Mouse (Mus musculus) MEL (cell line): Measurements from ENCODE around the gene Cdk2ap1. TPM values are rescaled to one million over a fixed set of nuclear protein-coding genes. Genes with fewer than 3 reads are reported as not detected.

Experiments
- DNase-seq: peaks from one replicate; pipeline ENCODE4 v3.0.0; 2011; ENCODE audit warnings: low read depth, low spot score
- H3K27ac ChIP-seq: 2 replicates; pipeline ENCODE4 v1.5.1; 2012; ENCODE audit warnings: low read depth, mild to moderate bottlenecking, control low read depth, low read length, moderate library complexity; ENCODE audit not compliant: control insufficient read depth
- H3K27me3 ChIP-seq, 2 experiments: fragments of 150-350 bp in 1 of 2; sonication (generic) in 1 of 2; 2 replicates each; pipeline ENCODE4 v1.6.1; 2012; ENCODE audit warnings: low read length in 2 of 2, mild to moderate bottlenecking in 2 of 2, improper control_type of control experiment in 1 of 2, moderate library complexity in 1 of 2; ENCODE audit not compliant: insufficient read depth in 2 of 2, control insufficient read depth in 1 of 2
- H3K36me3 ChIP-seq, 2 experiments: 2 replicates each; pipeline ENCODE4 v1.6.1; 2012 to 2014; ENCODE audit warnings: low read length in 2 of 2, improper control_type of control experiment in 1 of 2, inconsistent platforms in 1 of 2, mild to moderate bottlenecking in 1 of 2; ENCODE audit not compliant: insufficient read depth in 2 of 2, control insufficient read depth in 1 of 2
- H3K4me1 ChIP-seq, 2 experiments: fragments of 150-350 bp in 1 of 2; sonication (generic) in 1 of 2; 2 replicates each; pipeline ENCODE4 v1.6.1; 2012; ENCODE audit warnings: low read length in 2 of 2, improper control_type of control experiment in 1 of 2, mild to moderate bottlenecking in 1 of 2; ENCODE audit not compliant: insufficient read depth in 2 of 2, control insufficient read depth in 1 of 2
- H3K4me3 ChIP-seq, 2 experiments: fragments of 150-350 bp in 1 of 2; sonication (generic) in 1 of 2; 2 replicates each; pipeline ENCODE4 v1.5.1; 2012; ENCODE audit warnings: low read depth in 2 of 2, low read length in 2 of 2, mild to moderate bottlenecking in 2 of 2, moderate library complexity in 2 of 2, control low read depth in 1 of 2, improper control_type of control experiment in 1 of 2; ENCODE audit not compliant: control insufficient read depth in 1 of 2, insufficient read depth in 1 of 2
- H3K79me2 ChIP-seq: 2 replicates; pipeline ENCODE4 v1.6.1; 2012; ENCODE audit warnings: mild to moderate bottlenecking, low read length, moderate library complexity; ENCODE audit not compliant: control insufficient read depth, poor library complexity, insufficient read depth
- H3K9ac ChIP-seq: 2 replicates; pipeline ENCODE4 v1.6.1; 2012; ENCODE audit warnings: low read depth, mild to moderate bottlenecking, control low read depth, low read length, moderate library complexity; ENCODE audit not compliant: control insufficient read depth, poor library complexity, severe bottlenecking
- H3K9me3 ChIP-seq: fragments of 150-350 bp; sonication (generic); replicated peaks from 2 replicates; pipeline ENCODE4 v1.6.1; 2012; ENCODE audit warnings: mild to moderate bottlenecking, low read length, improper control_type of control experiment, moderate library complexity; ENCODE audit not compliant: insufficient read depth
- CHD1 ChIP-seq: IDR thresholded peaks from 2 replicates; pipeline ENCODE4 v1.6.1; 2012; ENCODE audit warnings: low read depth, mild to moderate bottlenecking, inconsistent platforms, low read length, improper control_type of control experiment
- CHD2 ChIP-seq: IDR thresholded peaks from 2 replicates; pipeline ENCODE4 v1.6.1; 2011; ENCODE audit warnings: low read length, improper control_type of control experiment
- CTCF ChIP-seq, 3 experiments: IDR thresholded peaks in 2 of 3; conservative IDR thresholded peaks in 1 of 3; 2 replicates each; pipeline ENCODE4 v1.5.1; 2011 to 2012; ENCODE audit warnings: low read length in 3 of 3, low read depth in 2 of 3, mild to moderate bottlenecking in 2 of 3, improper control_type of control experiment in 1 of 3, inconsistent platforms in 1 of 3, mixed read lengths in 1 of 3, moderate library complexity in 1 of 3; ENCODE audit not compliant: control insufficient read depth in 1 of 3, insufficient read depth in 1 of 3, poor library complexity in 1 of 3, severe bottlenecking in 1 of 3
- EP300 ChIP-seq, 2 experiments: IDR thresholded peaks; 2 replicates each; pipeline ENCODE4 v1.6.1; 2011; ENCODE audit warnings: improper control_type of control experiment in 2 of 2, low read length in 2 of 2, low read depth in 1 of 2, mild to moderate bottlenecking in 1 of 2
- GABPA ChIP-seq: IDR thresholded peaks from 2 replicates; pipeline ENCODE4 v1.6.1; 2012; ENCODE audit warnings: low read depth, mild to moderate bottlenecking, inconsistent platforms, low read length, improper control_type of control experiment, moderate library complexity
- HCFC1 ChIP-seq: IDR thresholded peaks from 2 replicates; pipeline ENCODE4 v1.6.1; 2012; ENCODE audit warnings: low read depth, mild to moderate bottlenecking, inconsistent platforms, low read length, improper control_type of control experiment, moderate library complexity
- JUND ChIP-seq: IDR thresholded peaks from 2 replicates; pipeline ENCODE4 v1.6.1; 2011; ENCODE audit warnings: low read depth, mild to moderate bottlenecking, improper control_type of control experiment, low read length
- KAT2A ChIP-seq: conservative IDR thresholded peaks from 2 replicates; pipeline ENCODE4 v1.6.1; 2012; ENCODE audit warnings: low read depth, low read length, improper control_type of control experiment, inconsistent platforms
- MAFK ChIP-seq: IDR thresholded peaks from 2 replicates; pipeline ENCODE4 v1.6.1; 2011; ENCODE audit warnings: low read depth, mild to moderate bottlenecking, low read length, improper control_type of control experiment, borderline replicate concordance
- MAZ ChIP-seq: IDR thresholded peaks from 2 replicates; pipeline ENCODE4 v1.6.1; 2012; ENCODE audit warnings: low read depth, mild to moderate bottlenecking, inconsistent platforms, low read length, improper control_type of control experiment
- MEF2A ChIP-seq: IDR thresholded peaks from 2 replicates; pipeline ENCODE4 v1.6.1; 2014; ENCODE audit warnings: low read depth, mild to moderate bottlenecking, inconsistent platforms, low read length, improper control_type of control experiment; ENCODE audit not compliant: poor library complexity, insufficient replicate concordance, severe bottlenecking; ENCODE audit errors: extremely low read depth
- MYB ChIP-seq: IDR thresholded peaks from 2 replicates; pipeline ENCODE4 v1.6.1; 2011; ENCODE audit warnings: mild to moderate bottlenecking, low read depth, low read length, improper control_type of control experiment
- NELFE ChIP-seq: IDR thresholded peaks from 2 replicates; pipeline ENCODE4 v1.6.1; 2011; ENCODE audit warnings: low read depth, low read length, improper control_type of control experiment
- POLR2A ChIP-seq, 2 experiments: IDR thresholded peaks; 2 replicates each; pipeline ENCODE4 v1.6.1; 2011 to 2012; ENCODE audit warnings: low read length in 2 of 2, mild to moderate bottlenecking in 2 of 2, control low read depth in 1 of 2, improper control_type of control experiment in 1 of 2, low read depth in 1 of 2, moderate library complexity in 1 of 2; ENCODE audit not compliant: control insufficient read depth in 1 of 2, insufficient read depth in 1 of 2, poor library complexity in 1 of 2
- POLR2AphosphoS2 ChIP-seq: IDR thresholded peaks from 2 replicates; pipeline ENCODE4 v1.6.1; 2011; ENCODE audit warnings: low read length, improper control_type of control experiment
- POLR2AphosphoS5 ChIP-seq: IDR thresholded peaks from 2 replicates; pipeline ENCODE4 v1.6.1; 2012; ENCODE audit warnings: low read depth, borderline replicate concordance, mild to moderate bottlenecking, inconsistent platforms, low read length, moderate library complexity, mixed read lengths
- SIN3A ChIP-seq: IDR thresholded peaks from 2 replicates; pipeline ENCODE4 v1.6.1; 2012; ENCODE audit warnings: low read length, improper control_type of control experiment, inconsistent platforms
- SMC3 ChIP-seq: IDR thresholded peaks from 2 replicates; pipeline ENCODE4 v1.6.1; 2011; ENCODE audit warnings: low read depth, low read length, improper control_type of control experiment
- TAL1 ChIP-seq: IDR thresholded peaks from 2 replicates; pipeline ENCODE4 v1.6.1; 2012; ENCODE audit warnings: mild to moderate bottlenecking, inconsistent platforms, low read length, moderate library complexity, mixed read lengths
- UBTF ChIP-seq: IDR thresholded peaks from 2 replicates; pipeline ENCODE4 v1.6.1; 2012; ENCODE audit warnings: low read depth, mild to moderate bottlenecking, inconsistent platforms, low read length, improper control_type of control experiment, moderate library complexity, borderline replicate concordance; ENCODE audit not compliant: insufficient read depth
- USF1 ChIP-seq: IDR thresholded peaks from 2 replicates; pipeline ENCODE4 v1.6.1; 2014; ENCODE audit warnings: low read depth, mild to moderate bottlenecking, inconsistent platforms, low read length, improper control_type of control experiment, moderate library complexity
- USF2 ChIP-seq, 2 experiments: IDR thresholded peaks; 2 replicates each; pipeline ENCODE4 v1.6.1; 2011 to 2012; ENCODE audit warnings: improper control_type of control experiment in 2 of 2, low read length in 2 of 2, borderline replicate concordance in 1 of 2, inconsistent platforms in 1 of 2, low read depth in 1 of 2, mild to moderate bottlenecking in 1 of 2; ENCODE audit not compliant: insufficient read depth in 1 of 2
- ZC3H11A ChIP-seq: IDR thresholded peaks from 2 replicates; pipeline ENCODE4 v1.6.1; 2012; ENCODE audit warnings: low read depth, mild to moderate bottlenecking, inconsistent platforms, low read length, improper control_type of control experiment
- ZKSCAN1 ChIP-seq: IDR thresholded peaks from 2 replicates; pipeline ENCODE4 v1.6.1; 2012; ENCODE audit warnings: low read depth, mild to moderate bottlenecking, inconsistent platforms, low read length, improper control_type of control experiment, moderate library complexity
- ZNF384 ChIP-seq: IDR thresholded peaks from 2 replicates; pipeline ENCODE4 v1.6.1; 2012; ENCODE audit warnings: low read depth, mild to moderate bottlenecking, inconsistent platforms, low read length, improper control_type of control experiment
- polyA plus RNA-seq, 2 experiments: library from polyadenylated mRNA; stranded (reverse) in 1 of 2; unstranded in 1 of 2; fragments of >175 nt in 1 of 2; fragments of >200 nt in 1 of 2; gene quantifications; 2 replicates each; pipeline versions ENCODE4 v1.2.1 to v1.2.4; 2012; ENCODE audit warnings: low replicate concordance in 2 of 2, low read depth in 1 of 2; ENCODE audit not compliant: insufficient read length in 2 of 2, insufficient read depth in 1 of 2, missing spikeins in 1 of 2
- total RNA-seq: library from RNA; depleted of rRNA; stranded (reverse); fragments of 300-350 nt; gene quantifications from 2 replicates; pipeline ENCODE4 v1.2.3, GENCODE M21; 2012

Cdk2ap1 gene
- total and polyA plus RNA-seq, 3 experiments, result 110 to 430 TPM; not detected in 1

- no peak; the same call in 1 of the 2 replicates for TF ChIP-seq CHD1
- TF ChIP-seq ZNF384, result peak; percentile 90
- TF ChIP-seq POLR2A (IDR thresholded peaks at IDR 0.05; ENCODE audit: control insufficient read depth in 1 of 2, insufficient read depth in 1 of 2, low read depth in 1 of 2, low read length in 2 of 2, poor library complexity in 1 of 2), result peak in 1 of 2 experiments; percentile 34; a peak in 1 of 4 replicates
- no peak for TF ChIP-seq POLR2AphosphoS5
- no peak for TF ChIP-seq SMC3
- peak; percentile 43; the same call in 1 of the 2 replicates for TF ChIP-seq CHD2
- no peak for TF ChIP-seq MAFK
- TF ChIP-seq NELFE, result no peak
- no peak for TF ChIP-seq USF1
- TF ChIP-seq ZKSCAN1, result peak; percentile 90
- TF ChIP-seq EP300 (IDR thresholded peaks at IDR 0.05; ENCODE audit: low read depth in 1 of 2, low read length in 2 of 2), result peak in 1 of 2 experiments; percentile 16; a peak in 1 of 4 replicates
- TF ChIP-seq USF2 (IDR thresholded peaks at IDR 0.05; ENCODE audit: borderline replicate concordance in 1 of 2, insufficient read depth in 1 of 2, low read depth in 1 of 2, low read length in 2 of 2), result no peak
- TF ChIP-seq POLR2AphosphoS2, result no peak
- TF ChIP-seq ZC3H11A, result 0 out of 2 replicates have a peak, but pooled peaks have one; percentile 5
- TF ChIP-seq SIN3A, result peak; percentile 72
- TF ChIP-seq HCFC1, result peak; percentile 60; the same call in 1 of the 2 replicates
- no peak for TF ChIP-seq MEF2A
- TF ChIP-seq MAZ, result no peak
- TF ChIP-seq TAL1, result no peak
- no peak for TF ChIP-seq JUND
Measured at GRCm38 (mm10) chr5:124354574-124355424, 8.1 kb downstream of the Cdk2ap1 start (continued).

GRCm38 (mm10) chr5:124353726-124354547 is 8.9 kb downstream of the Cdk2ap1 start:
- H3K79me2 ChIP-seq, result peaks cover 45% of the 10 kb centered on the region
- peaks cover 3 to 10% of the 10 kb centered on the region in 2 experiments for H3K36me3 ChIP-seq
- peak; percentile 52 for DNase-seq
- H3K27ac ChIP-seq, result peak overlapping the region; percentile 71
- H3K9me3 ChIP-seq, result no peaks in the 10 kb centered on the region
- TF ChIP-seq CTCF (IDR thresholded peaks at IDR 0.05 in 2 of 3, conservative IDR thresholded peaks at IDR 0.05 in 1 of 3; ENCODE audit: control insufficient read depth in 1 of 3, insufficient read depth in 1 of 3, low read depth in 2 of 3, low read length in 3 of 3, poor library complexity in 1 of 3, severe bottlenecking in 1 of 3) (peak in 2 of 3 experiments; percentile 33 to 58; a peak in 4 of 6 replicates), KAT2A (no peak), NELFE (peak; percentile 9; the same call in 1 of the 2 replicates), ZC3H11A (no peak), MAFK (no peak), SMC3 (0 out of 2 replicates have a peak, but pooled peaks have one; percentile 4), MEF2A (no peak), POLR2A (IDR thresholded peaks at IDR 0.05; ENCODE audit: control insufficient read depth in 1 of 2, insufficient read depth in 1 of 2, low read depth in 1 of 2, low read length in 2 of 2, poor library complexity in 1 of 2) (peak in 1 of 2 experiments; percentile 28; a peak in 1 of 4 replicates), MAZ (peak; percentile 47; the same call in 1 of the 2 replicates), MYB (no peak), UBTF (peak; percentile 89; the same call in 1 of the 2 replicates), SIN3A (no peak), GABPA (no peak)
- H3K4me1 ChIP-seq, result peaks cover 2 to 11% of the 10 kb centered on the region in 2 experiments
- H3K27me3 ChIP-seq, result no peaks in the 10 kb centered on the region
- peak overlapping the region; percentile 99 for H3K9ac ChIP-seq
- peak overlapping the region; percentile 89 to 96 for H3K4me3 ChIP-seq
